Mouse (Mus musculus) liver, postnatal 0 days (tissue): ENCODE data around the gene Ralgapb. TPM values are rescaled to one million over a fixed set of nuclear protein-coding genes. Genes with fewer than 3 reads are reported as not detected.

Source experiments
- ATAC-seq: fragments of 200-750 bp; cut with Nextera tagmentation; 2 replicates; pipeline ENCODE4 v1.8.0; 2017; ENCODE audit warnings: mild to moderate bottlenecking, moderate library complexity
- DNase-seq: peaks from one replicate; pipeline ENCODE4 v3.0.0-alpha.2; 2016
- H3K27ac ChIP-seq: fragments of 300-500 bp; sonication (generic); 2 replicates; pipeline ENCODE4 v1.5.1; 2014; ENCODE audit warnings: antibody characterized with exemption, moderate library complexity, mild to moderate bottlenecking, low read depth
- H3K27me3 ChIP-seq: fragments of 300-500 bp; sonication (generic); 2 replicates; pipeline ENCODE4 v1.6.1; 2014; ENCODE audit warnings: low read length, control low read depth, mixed read lengths; ENCODE audit not compliant: insufficient read depth
- H3K36me3 ChIP-seq: fragments of 300-500 bp; sonication (generic); replicated peaks from 2 replicates; pipeline ENCODE4 v1.6.1; 2014; ENCODE audit warnings: mild to moderate bottlenecking, control low read depth, low read length, moderate library complexity, mixed read lengths; ENCODE audit not compliant: insufficient read depth
- H3K4me1 ChIP-seq: fragments of 300-500 bp; sonication (generic); 2 replicates; pipeline ENCODE4 v1.6.1; 2014; ENCODE audit warnings: antibody characterized with exemption, mild to moderate bottlenecking, control low read depth; ENCODE audit not compliant: insufficient read depth
- H3K4me2 ChIP-seq: fragments of 300-500 bp; sonication (generic); 2 replicates; pipeline ENCODE4 v1.6.1; 2014; ENCODE audit warnings: low read depth, mild to moderate bottlenecking, low read length, moderate library complexity, mixed read lengths
- H3K4me3 ChIP-seq: fragments of 300-500 bp; sonication (generic); 2 replicates; pipeline ENCODE4 v1.5.1; 2014; ENCODE audit warnings: low read depth, low read length
- H3K9ac ChIP-seq: fragments of 300-500 bp; sonication (generic); replicated peaks from 2 replicates; pipeline ENCODE4 v1.6.1; 2014; ENCODE audit warnings: mild to moderate bottlenecking, moderate library complexity
- H3K9me3 ChIP-seq: fragments of 300-500 bp; sonication (generic); 2 replicates; pipeline ENCODE4 v1.6.1; 2016; ENCODE audit warnings: mild to moderate bottlenecking, control low read depth, low read length, mixed read lengths
- CTCF ChIP-seq: sonication (generic); IDR thresholded peaks from 2 replicates; pipeline ENCODE4 v1.5.1; 2016; ENCODE audit warnings: antibody characterized with exemption, low read depth
- EP300 ChIP-seq: IDR thresholded peaks from 2 replicates; pipeline ENCODE4 v1.6.1; 2016; ENCODE audit warnings: antibody characterized with exemption, low read depth, mild to moderate bottlenecking
- WGBS: fragments of 180-500 bp; shearing (Covaris S2); extraction: QIAGEN DNeasy Blood & Tissue Kit; methylation state at CpG from one replicate; pipeline ENCODE4 v1.1.7; 2014; ENCODE audit not compliant: insufficient replicate concordance; 5-methylcytosine and 5-hydroxymethylcytosine counted together
- polyA plus RNA-seq: library from polyadenylated mRNA; unstranded; fragments of >200 nt; fragmentation: Nextera tagmentation; extraction: Ambion mirVana; gene quantifications from 2 replicates; pipeline ENCODE4 v1.2.1, GENCODE M21; 2015

Gene Ralgapb
- polyA plus RNA-seq, 1 experiment from 2014 or later: 4.3 TPM

- H3K4me1 ChIP-seq: peaks cover 9% of the 10 kb centered on the region
- peak; percentile 28; the same call in 1 of the 2 replicates for ATAC-seq
- H3K4me2 ChIP-seq: peak within 1 kb of the TSS; percentile 62
- H3K27ac ChIP-seq: no peak within 1 kb of the TSS
- peak within 1 kb of the TSS; percentile 32 for H3K4me3 ChIP-seq
- DNase-seq: peak; percentile 67
- no peak within 1 kb of the TSS for H3K9ac ChIP-seq
- WGBS: 4% methylated on average over 36 of the region's 36 CpGs
- H3K36me3 ChIP-seq: no peaks in the 10 kb centered on the region
- peaks cover 17% of the 10 kb centered on the region for H3K27me3 ChIP-seq
- TF ChIP-seq CTCF (peak; percentile 62), EP300 (no peak)
- no peaks in the 10 kb centered on the region for H3K9me3 ChIP-seq
Observed at GRCm38 (mm10) chr2:158375443-158376122, 34.1 kb upstream of the Ralgapb start, which contains the start of gene Snhg11. TSS of gene Snhg11 (plus strand) at chr2:158375638.

- 34% methylated on average over 12 of the region's 12 CpGs for WGBS
- Histone ChIP-seq H3K4me3 (no peak overlapping the region), H3K9me3 (no peaks in the 10 kb centered on the region), H3K36me3 (no peaks in the 10 kb centered on the region), H3K4me1 (peaks cover 9% of the 10 kb centered on the region), H3K27me3 (peaks cover 17% of the 10 kb centered on the region), H3K9ac (no peak overlapping the region), H3K4me2 (peak overlapping the region; percentile 62; the same call in 1 of the 2 replicates), H3K27ac (no peak overlapping the region)
- no peak for TF ChIP-seq EP300
- TF ChIP-seq CTCF: no peak
- ATAC-seq: no peak
- no peak for DNase-seq
Observed at GRCm38 (mm10) chr2:158376123-158376687, 33.4 kb upstream of the Ralgapb start.

GRCm38 (mm10) chr2:158376798-158377197, 32.9 kb upstream of the Ralgapb start:
- no peak overlapping the region for H3K27ac ChIP-seq
- no peak overlapping the region for H3K4me3 ChIP-seq
- peaks cover 17% of the 10 kb centered on the region for H3K27me3 ChIP-seq
- no peak overlapping the region for H3K4me2 ChIP-seq
- H3K9ac ChIP-seq: no peak overlapping the region
- H3K36me3 ChIP-seq: no peaks in the 10 kb centered on the region
- peaks cover 9% of the 10 kb centered on the region for H3K4me1 ChIP-seq
- no peak for ATAC-seq
- TF ChIP-seq CTCF (no peak), EP300 (no peak)
- no peak for DNase-seq
- 62% methylated on average over 7 of the region's 7 CpGs for WGBS
- H3K9me3 ChIP-seq: no peaks in the 10 kb centered on the region

- H3K9ac ChIP-seq: no peak overlapping the region
Observed at GRCm38 (mm10) chr2:158377811-158378210, 31.8 kb upstream of the Ralgapb start.

GRCm38 (mm10) chr2:158379354-158380078, 30.1 kb upstream of the Ralgapb start:
- Histone ChIP-seq H3K9ac (no peak overlapping the region), H3K4me1 (peaks cover 6% of the 10 kb centered on the region; the same call in 1 of the 2 replicates), H3K27ac (no peak overlapping the region), H3K27me3 (peaks cover 17% of the 10 kb centered on the region), H3K4me3 (no peak overlapping the region), H3K9me3 (no peaks in the 10 kb centered on the region), H3K36me3 (no peaks in the 10 kb centered on the region), H3K4me2 (no peak overlapping the region)
- WGBS: 44% methylated on average over 13 of the region's 13 CpGs
- peak; percentile 57 for DNase-seq
- peak; percentile 94 for TF ChIP-seq CTCF
- no peak for TF ChIP-seq EP300
- ATAC-seq: peak; percentile 57

More at GRCm38 (mm10) chr2:158377811-158378210, 31.8 kb upstream of the Ralgapb start:
- Histone ChIP-seq H3K4me3 (no peak overlapping the region), H3K27ac (no peak overlapping the region), H3K4me1 (peaks cover 6% of the 10 kb centered on the region), H3K27me3 (peaks cover 17% of the 10 kb centered on the region), H3K4me2 (no peak overlapping the region), H3K36me3 (no peaks in the 10 kb centered on the region), H3K9me3 (no peaks in the 10 kb centered on the region)
- ATAC-seq: no peak
- WGBS: 75% methylated on average over 1 of the region's 1 CpGs
- no peak for DNase-seq
- TF ChIP-seq EP300 (no peak), CTCF (no peak)

- DNase-seq: no peak
- 36% methylated on average over 8 of the region's 8 CpGs for WGBS
- Histone ChIP-seq H3K4me2 (no peak overlapping the region), H3K9me3 (no peaks in the 10 kb centered on the region), H3K27me3 (no peaks in the 10 kb centered on the region), H3K27ac (no peak overlapping the region), H3K4me3 (no peak overlapping the region), H3K9ac (no peak overlapping the region), H3K4me1 (no peaks in the 10 kb centered on the region; the same call in 1 of the 2 replicates), H3K36me3 (no peaks in the 10 kb centered on the region)
- TF ChIP-seq EP300 (no peak), CTCF (no peak)
- ATAC-seq: no peak; the same call in 1 of the 2 replicates
Observed at GRCm38 (mm10) chr2:158386072-158386471, 23.6 kb upstream of the Ralgapb start.
